Mouse (Mus musculus) heart, postnatal 0 days (tissue): ENCODE measurements around the gene Taf10. TPM values are rescaled to one million over a fixed set of nuclear protein-coding genes. Genes with fewer than 3 reads are reported as not detected.
A peak's percentile ranks its signal among the peaks of the same experiment; 100 is the strongest.

Experiments
- ATAC-seq: fragments of 200-750 bp; cut with Nextera tagmentation; 2 replicates; pipeline ENCODE4 v1.8.0; 2017; ENCODE audit warnings: low read depth, moderate number of reproducible peaks, moderate library complexity; ENCODE audit not compliant: insufficient read depth
- DNase-seq: peaks from one replicate; pipeline ENCODE4 v3.0.0-alpha.2; 2016; ENCODE audit warnings: low spot score
- H3K27ac ChIP-seq: fragments of 300-500 bp; sonication (generic); 2 replicates; pipeline ENCODE4 v1.5.1; 2014; ENCODE audit warnings: low read depth, mild to moderate bottlenecking
- H3K27me3 ChIP-seq: fragments of 300-500 bp; sonication (generic); 2 replicates; pipeline ENCODE4 v1.6.1; 2014; ENCODE audit warnings: low read length, mixed read lengths; ENCODE audit not compliant: control insufficient read depth, insufficient read depth
- H3K36me3 ChIP-seq: fragments of 300-500 bp; sonication (generic); replicated peaks from 2 replicates; pipeline ENCODE4 v1.6.1; 2014; ENCODE audit warnings: low read length, mixed read lengths; ENCODE audit not compliant: control insufficient read depth, insufficient read depth
- H3K4me1 ChIP-seq: fragments of 300-500 bp; sonication (generic); 2 replicates; pipeline ENCODE4 v1.6.1; 2014; ENCODE audit warnings: antibody characterized with exemption; ENCODE audit not compliant: control insufficient read depth, insufficient read depth
- H3K4me2 ChIP-seq: fragments of 300-500 bp; sonication (generic); 2 replicates; pipeline ENCODE4 v1.6.1; 2014; ENCODE audit warnings: low read depth, mild to moderate bottlenecking, low read length, moderate library complexity
- H3K4me3 ChIP-seq: fragments of 300-500 bp; sonication (generic); 2 replicates; pipeline ENCODE4 v1.5.1; 2014; ENCODE audit warnings: low read depth, low read length
- H3K9ac ChIP-seq: fragments of 300-500 bp; sonication (generic); replicated peaks from 2 replicates; pipeline ENCODE4 v1.6.1; 2014; ENCODE audit warnings: low read depth, low read length, mixed read lengths
- H3K9me3 ChIP-seq: fragments of 300-500 bp; sonication (generic); replicated peaks from 2 replicates; pipeline ENCODE4 v1.6.1; 2016; ENCODE audit warnings: low read length; ENCODE audit not compliant: control insufficient read depth
- CTCF ChIP-seq: IDR thresholded peaks from 2 replicates; pipeline ENCODE4 v1.5.1; 2016; ENCODE audit warnings: antibody characterized with exemption, control low read depth, low read depth
- EP300 ChIP-seq: IDR thresholded peaks from 2 replicates; pipeline ENCODE4 v1.6.1; 2016; ENCODE audit warnings: antibody characterized with exemption, low read depth
- WGBS: fragments of 180-500 bp; shearing (Covaris S2); extraction: QIAGEN DNeasy Blood & Tissue Kit; methylation state at CpG from one replicate; pipeline ENCODE4 v1.1.7; 2014; 5-methylcytosine and 5-hydroxymethylcytosine counted together
- polyA plus RNA-seq: library from polyadenylated mRNA; unstranded; fragments of >200 nt; fragmentation: Nextera tagmentation; extraction: Ambion mirVana; gene quantifications from 2 replicates; pipeline ENCODE4 v1.2.1, GENCODE M21; 2015
- total RNA-seq: library from RNA; depleted of rRNA; stranded (reverse); fragments of >200 nt; gene quantifications from 2 replicates; pipeline ENCODE4 v1.2.3, GENCODE M21; 2014; ENCODE audit warnings: low replicate concordance

Gene Taf10
- total and polyA plus RNA-seq, 2 experiments from 2014 or later = 80.1 to 108 TPM

DNA sequence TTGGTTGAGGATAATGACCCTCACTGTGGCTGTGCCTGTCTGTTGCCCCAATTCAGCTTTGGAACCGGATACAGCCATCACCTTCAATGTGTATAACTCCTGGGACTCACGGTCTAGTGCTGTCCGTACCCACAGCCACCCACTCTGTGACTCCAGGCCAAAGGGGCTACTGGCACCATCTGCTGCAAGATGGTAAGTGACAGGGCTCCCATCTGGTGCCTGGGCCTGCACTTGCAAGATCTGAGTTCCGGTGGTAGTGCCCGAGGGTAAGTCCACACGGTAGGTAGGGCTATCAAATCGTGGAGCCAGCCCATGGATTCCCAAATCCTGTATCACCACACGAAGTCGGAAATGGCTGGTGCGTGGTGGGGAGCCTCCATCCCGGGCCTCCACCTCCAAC is 20.2 kb upstream of the Taf10 start:
- DNase-seq (no peak), ATAC-seq (no peak)
- Histone ChIP-seq H3K4me3 (no peak overlapping the region), H3K9ac (no peak overlapping the region), H3K9me3 (no peaks in the 10 kb centered on the region), H3K27me3 (peaks cover 27% of the 10 kb centered on the region), H3K4me2 (no peak overlapping the region), H3K36me3 (peaks cover 17% of the 10 kb centered on the region), H3K27ac (no peak overlapping the region), H3K4me1 (0 out of 2 replicates have a peak, but pooled peaks cover 8% of the 10 kb centered on the region)
- 91% methylated on average over 11 of the region's 11 CpGs for WGBS
- no peak for TF ChIP-seq EP300
- no peak for TF ChIP-seq CTCF

DNA sequence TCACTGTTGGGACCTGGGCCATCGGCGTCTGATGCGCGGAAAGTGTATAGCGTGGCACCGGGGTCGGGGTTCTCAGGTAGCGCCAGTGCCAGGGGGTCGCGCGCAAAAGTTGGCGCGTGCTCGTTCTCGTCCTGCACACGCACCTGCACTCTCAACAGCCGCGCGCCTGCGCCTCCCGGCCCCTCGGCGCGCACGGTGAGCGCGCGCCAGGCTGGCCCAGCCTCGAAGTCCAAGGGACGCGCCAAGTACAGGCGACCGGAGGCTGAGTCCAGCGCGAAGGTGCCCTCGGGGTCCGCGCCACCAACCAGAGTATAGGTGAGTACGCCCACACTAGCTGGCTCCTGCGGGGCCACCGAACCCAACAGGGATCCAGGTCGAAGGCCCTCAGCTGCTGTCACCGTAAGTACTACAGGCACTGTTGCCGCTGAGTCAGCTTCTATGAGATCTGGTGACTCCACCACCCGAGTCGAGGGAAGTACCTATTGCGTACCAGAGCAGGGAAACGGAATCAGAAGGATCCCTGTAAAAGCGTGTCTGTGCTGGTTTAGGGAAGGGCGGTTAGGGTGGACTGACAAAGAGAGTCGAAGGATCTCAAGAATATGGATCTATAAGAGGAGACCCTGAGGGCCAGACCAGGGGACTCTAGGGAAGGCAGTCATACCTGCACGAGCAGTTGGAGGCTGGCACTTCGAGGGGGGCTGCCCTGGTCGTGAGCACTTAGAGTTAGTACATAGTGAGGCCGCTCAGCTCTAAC is 18.5 kb upstream of the Taf10 start:
- DNase-seq (no peak), ATAC-seq (peak; percentile 12; the same call in 1 of the 2 replicates)
- Histone ChIP-seq H3K9ac (no peak overlapping the region), H3K9me3 (no peaks in the 10 kb centered on the region), H3K27me3 (peaks cover 27% of the 10 kb centered on the region), H3K4me1 (0 out of 2 replicates have a peak, but pooled peaks cover 8% of the 10 kb centered on the region), H3K27ac (no peak overlapping the region), H3K4me2 (peak overlapping the region; percentile 59), H3K36me3 (peaks cover 22% of the 10 kb centered on the region), H3K4me3 (peak overlapping the region; percentile 33)
- TF ChIP-seq CTCF (no peak), EP300 (no peak)
- 31% methylated on average over 52 of the region's 55 CpGs for WGBS

DNA sequence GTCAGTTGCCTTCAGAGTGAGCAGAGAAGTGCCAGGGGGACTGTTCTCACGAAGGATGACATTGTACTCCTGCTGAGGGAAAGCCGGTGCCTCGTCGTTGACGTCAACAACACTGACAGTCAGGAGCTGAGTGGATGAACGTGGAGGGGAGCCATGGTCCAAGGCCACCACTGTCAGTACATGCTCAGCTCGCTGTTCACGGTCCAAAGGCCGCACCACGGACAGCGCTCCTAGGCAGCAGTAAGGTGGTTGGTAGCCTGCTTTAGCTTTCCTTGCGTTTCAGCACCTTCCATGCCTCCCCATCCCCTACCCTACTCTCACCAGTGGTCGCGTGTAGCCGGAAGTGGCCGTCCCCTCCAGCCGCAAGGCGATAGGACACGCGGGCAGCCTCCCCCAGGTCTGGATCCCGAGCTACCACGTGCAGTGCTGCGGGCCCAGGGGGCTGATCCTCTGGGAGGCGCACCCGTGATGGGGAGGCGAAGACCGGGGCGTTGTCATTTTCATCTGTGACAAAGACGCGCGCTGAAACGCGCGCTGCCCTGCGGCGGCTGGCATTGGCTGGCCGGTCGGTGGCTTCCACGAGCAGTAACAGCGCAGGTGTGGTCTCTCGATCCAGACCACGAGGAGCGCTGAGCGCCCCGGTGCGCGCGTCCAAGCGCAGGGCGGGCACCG is 17.8 kb upstream of the Taf10 start:
- Histone ChIP-seq H3K9me3 (no peaks in the 10 kb centered on the region), H3K4me1 (0 out of 2 replicates have a peak, but pooled peaks cover 8% of the 10 kb centered on the region), H3K9ac (no peak overlapping the region), H3K36me3 (peaks cover 29% of the 10 kb centered on the region), H3K27ac (no peak overlapping the region), H3K4me3 (peak overlapping the region; percentile 33), H3K4me2 (peak overlapping the region; percentile 59), H3K27me3 (peaks cover 27% of the 10 kb centered on the region)
- 24% methylated on average over 51 of the region's 51 CpGs for WGBS
- DNase-seq (no peak), ATAC-seq (peak; percentile 31; the same call in 1 of the 2 replicates)
- TF ChIP-seq EP300 (no peak), CTCF (no peak)

DNA sequence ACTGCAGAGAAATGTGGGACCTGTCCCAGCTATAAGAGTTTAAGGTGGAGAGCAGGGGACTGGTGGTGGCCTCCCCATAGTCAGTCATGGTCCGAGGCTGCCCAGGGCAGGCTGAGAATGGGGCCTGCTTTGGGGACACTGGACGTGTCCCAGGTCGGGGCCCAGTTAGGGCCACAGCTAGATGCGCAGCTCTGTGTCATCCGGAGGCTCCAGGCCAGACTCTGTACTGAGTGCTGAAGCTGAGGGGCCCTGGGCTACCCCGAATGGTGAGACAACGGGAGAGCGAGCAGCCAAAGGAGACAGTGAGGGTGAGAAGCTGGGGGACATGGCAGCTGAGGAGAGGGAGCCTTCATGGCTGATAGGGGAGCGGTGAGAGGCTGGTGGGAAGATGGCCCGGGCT is 9.1 kb upstream of the Taf10 start:
- no peak overlapping the region for H3K4me3 ChIP-seq
- no peak overlapping the region for H3K27ac ChIP-seq
- no peak for TF ChIP-seq CTCF
- no peak for TF ChIP-seq EP300
- H3K9ac ChIP-seq = no peak overlapping the region
- ATAC-seq (no peak), DNase-seq (no peak)
- H3K36me3 ChIP-seq = peaks cover 51% of the 10 kb centered on the region
- H3K27me3 ChIP-seq = no peaks in the 10 kb centered on the region
- H3K4me2 ChIP-seq = no peak overlapping the region
- WGBS = 86% methylated on average over 10 of the region's 10 CpGs
- H3K9me3 ChIP-seq = no peaks in the 10 kb centered on the region
- 0 out of 2 replicates have a peak, but pooled peaks cover 10% of the 10 kb centered on the region for H3K4me1 ChIP-seq

DNA sequence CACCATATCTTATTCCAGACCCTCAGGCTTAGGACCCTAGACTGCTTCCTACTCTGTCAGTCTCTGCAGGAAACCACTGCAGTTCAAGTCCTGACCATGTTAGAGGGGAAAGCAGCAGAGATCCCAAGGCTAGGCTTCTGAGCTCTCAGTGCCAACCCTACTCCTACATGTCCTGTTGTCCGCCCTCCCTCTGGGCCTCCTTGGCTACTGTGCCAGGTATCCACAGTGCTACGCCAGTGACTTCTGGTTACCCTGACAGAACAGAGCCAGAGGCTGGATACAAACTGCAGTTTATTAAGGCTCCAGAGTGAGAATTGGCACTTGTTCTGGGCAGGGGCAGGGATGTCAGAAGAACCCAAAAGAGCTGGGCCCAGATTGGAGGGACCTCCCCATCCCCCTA is 8.6 kb upstream of the Taf10 start:
- Histone ChIP-seq H3K4me2 (no peak overlapping the region), H3K27ac (no peak overlapping the region), H3K9me3 (no peaks in the 10 kb centered on the region), H3K27me3 (no peaks in the 10 kb centered on the region), H3K4me3 (no peak overlapping the region), H3K9ac (no peak overlapping the region), H3K4me1 (0 out of 2 replicates have a peak, but pooled peaks cover 10% of the 10 kb centered on the region), H3K36me3 (peaks cover 49% of the 10 kb centered on the region)
- no peak for DNase-seq
- WGBS = 78% methylated on average over 2 of the region's 2 CpGs
- no peak for ATAC-seq
- TF ChIP-seq EP300 (no peak), CTCF (no peak)
